Mouse (Mus musculus) layer of hippocampus, adult 18-20 months (tissue): ENCODE measurements around the gene Gpam. TPM values are rescaled to one million over a fixed set of nuclear protein-coding genes. Genes with fewer than 3 reads are reported as not detected.

Experiments used
- DNase-seq, 2 experiments: peaks; one replicate each; pipeline ENCODE4 v3.0.0; 2022; ENCODE audit warnings: low spot score in 2 of 2
- total RNA-seq, 2 experiments: library from RNA; stranded (reverse); gene quantifications; 2 replicates each; pipeline ENCODE4 v1.2.3; 2021

Gpam gene
- total RNA-seq, 2 experiments from 2014 or later: 42.5 to 43.4 TPM

DNA sequence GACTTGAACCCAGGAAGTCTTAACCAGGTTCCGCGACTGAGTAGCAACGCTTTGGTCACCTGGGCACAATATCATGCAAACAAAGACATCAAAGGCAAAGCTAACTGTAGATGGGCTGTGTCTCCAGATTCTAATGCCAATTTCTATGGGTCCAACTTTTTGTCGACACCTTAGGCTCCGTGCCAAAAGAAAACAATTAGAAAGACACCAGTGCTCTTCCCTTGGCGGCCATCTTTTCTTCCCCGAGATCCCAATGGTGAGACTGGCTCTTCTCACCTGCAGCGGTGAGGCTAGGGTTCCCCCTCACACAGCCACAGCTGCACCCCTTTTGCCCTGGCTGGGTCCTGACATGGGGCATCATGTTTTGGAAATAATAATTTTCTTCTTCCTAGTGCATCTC is 64.5 kb downstream of the Gpam start:
- no peak for DNase-seq

- peak; percentile 40 to 74 for DNase-seq
Observed at GRCm38 (mm10) chr19:55061951-55062350, 65.1 kb downstream of the Gpam start.

DNA sequence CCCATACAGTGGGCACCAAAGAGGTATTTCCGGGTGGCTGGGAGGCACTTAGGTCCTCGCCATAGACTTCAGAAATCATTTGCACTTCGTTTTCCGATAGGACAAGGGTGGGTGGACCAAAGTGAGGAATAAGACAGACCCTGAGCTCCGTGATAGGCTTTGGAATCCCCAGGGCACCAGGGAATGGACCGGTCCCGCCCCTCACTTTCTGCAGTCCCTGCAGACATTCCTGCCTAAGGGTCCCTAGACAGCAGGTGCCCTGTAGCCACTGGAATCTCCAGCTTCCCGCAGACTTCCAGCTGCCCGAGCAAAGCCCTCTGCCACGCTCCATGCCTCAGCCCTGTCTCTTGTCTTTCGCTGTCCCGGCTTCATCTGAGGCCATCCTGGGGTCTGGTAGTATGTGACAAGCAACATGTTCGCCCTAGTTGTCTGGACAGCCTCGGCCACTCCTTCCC is 65.6 kb downstream of the Gpam start:
- DNase-seq: no peak

- DNase-seq: peak; percentile 59 to 85
Observed at GRCm38 (mm10) chr19:55060964-55061363, 66.1 kb downstream of the Gpam start.

DNA sequence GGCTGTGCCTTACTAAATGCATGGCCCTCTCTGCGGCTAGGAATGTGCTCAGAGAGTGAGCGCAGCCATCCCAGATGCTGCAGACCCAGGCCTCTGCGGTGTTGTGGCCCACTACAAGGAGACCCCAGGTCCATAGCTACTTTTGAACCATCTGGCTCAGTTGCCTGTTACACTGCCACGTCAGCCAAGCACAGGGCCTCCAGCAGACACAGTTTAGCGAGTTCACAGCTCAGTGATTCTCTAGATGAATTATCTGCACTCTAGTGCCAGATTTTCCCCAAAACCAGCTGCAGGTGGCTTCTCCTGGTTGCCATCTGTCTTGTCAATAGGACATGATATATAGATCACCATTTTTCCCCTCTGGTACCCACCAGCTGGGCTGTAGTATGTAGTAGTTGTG is 69.6 kb downstream of the Gpam start:
- no peak for DNase-seq

GRCm38 (mm10) chr19:55055634-55056269 is 71.3 kb downstream of the Gpam start:
- DNase-seq: no peak

DNA sequence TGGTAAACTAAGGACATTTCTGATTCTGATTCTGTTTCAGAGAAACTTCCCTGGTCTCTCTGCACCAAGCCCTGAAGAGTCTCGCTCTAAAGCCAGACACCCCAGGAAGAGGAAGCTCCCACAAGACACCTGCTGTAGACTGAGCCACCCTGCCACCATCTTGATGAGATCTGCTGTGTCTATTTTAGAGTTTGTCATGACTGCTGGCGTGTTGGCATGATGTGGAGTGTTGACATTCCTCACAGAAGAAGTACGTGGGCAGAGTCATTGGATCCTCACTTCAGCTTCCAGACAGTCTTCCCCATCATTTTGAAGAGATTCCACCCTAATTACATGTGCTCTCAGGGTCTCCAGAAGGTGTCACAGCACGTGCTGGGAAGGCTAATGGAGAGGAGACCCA is 73.9 kb downstream of the Gpam start:
- peak; percentile 42 to 60 for DNase-seq

DNA sequence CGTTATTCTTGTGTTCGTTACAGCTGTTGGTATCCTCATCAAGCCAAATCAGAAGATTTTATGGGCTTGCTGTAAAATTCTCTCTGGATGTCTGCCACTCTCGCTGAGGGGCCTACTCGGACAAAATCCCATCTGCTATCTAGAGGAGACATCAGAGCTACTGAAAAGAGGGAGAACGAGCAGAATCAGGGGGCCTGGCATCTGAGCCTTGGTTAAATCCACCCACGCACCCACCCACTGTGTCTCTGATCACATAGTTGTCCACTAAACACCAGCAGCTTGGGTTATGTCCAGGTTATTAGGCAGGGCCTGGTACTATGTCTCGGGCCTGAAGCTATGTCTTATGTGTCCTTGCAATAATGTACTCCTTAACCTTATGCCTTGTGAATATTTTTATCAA is 89.6 kb downstream of the Gpam start:
- DNase-seq: no peak

GRCm38 (mm10) chr19:55018872-55019271 is 108.2 kb downstream of the Gpam start:
- DNase-seq: no peak

Other genes with a start within 250 kb of the Gpam start
- gene Tectb, start 53.5 kb upstream of the Gpam start, total RNA-seq: under 1 TPM in 1 of 2 experiments, not detected in 1; 0.47 TPM
- gene Gucy2g, start 114.0 kb upstream of the Gpam start, total RNA-seq: under 1 TPM; 0.89 to 0.99 TPM
- gene Acsl5, start 124.7 kb upstream of the Gpam start, total RNA-seq: 10 to 100 TPM; 34.4 to 34.9 TPM
- 10 to 100 TPM; 25.1 to 27.0 TPM for gene Zdhhc6, start 188.8 kb upstream of the Gpam start, total RNA-seq
- gene Vti1a, start 189.1 kb upstream of the Gpam start, total RNA-seq: 10 to 100 TPM; 60.2 to 60.5 TPM